Mouse (Mus musculus): ENCODE measurements at regions not wholly inside any gene's neighbourhood (a gene's known extent, or its start where the extent isn't known, plus 50 kb on each side); places are given as distances from the start of the nearest gene placed in this dataset.

- ATAC-seq (replicated peaks in 1 of 2; ENCODE audit: insufficient read depth in 1 of 2, low FRiP score in 2 of 2, low TSS enrichment in 1 of 2, low read depth in 1 of 2, poor library complexity in 2 of 2, severe bottlenecking in 2 of 2) = no peak
Measured at GRCm38 (mm10) chr1:122607309-122607708, 1039.5 kb upstream of the Ddx18 start.

- no peak for ATAC-seq (replicated peaks in 1 of 2; ENCODE audit: insufficient read depth in 1 of 2, low FRiP score in 2 of 2, low TSS enrichment in 1 of 2, low read depth in 1 of 2, poor library complexity in 2 of 2, severe bottlenecking in 2 of 2)
Measured at GRCm38 (mm10) chr1:122575954-122576353, 1008.2 kb upstream of the Ddx18 start.

- ATAC-seq (replicated peaks in 1 of 2; ENCODE audit: insufficient read depth in 1 of 2, low FRiP score in 2 of 2, low TSS enrichment in 1 of 2, low read depth in 1 of 2, poor library complexity in 2 of 2, severe bottlenecking in 2 of 2) = no peak
Measured at GRCm38 (mm10) chr1:122551596-122551995, 983.8 kb upstream of the Ddx18 start.

- ATAC-seq (replicated peaks in 1 of 2; ENCODE audit: insufficient read depth in 1 of 2, low FRiP score in 2 of 2, low TSS enrichment in 1 of 2, low read depth in 1 of 2, poor library complexity in 2 of 2, severe bottlenecking in 2 of 2) = no peak
Measured at GRCm38 (mm10) chr1:122509580-122509979, 941.8 kb upstream of the Ddx18 start.

DNA sequence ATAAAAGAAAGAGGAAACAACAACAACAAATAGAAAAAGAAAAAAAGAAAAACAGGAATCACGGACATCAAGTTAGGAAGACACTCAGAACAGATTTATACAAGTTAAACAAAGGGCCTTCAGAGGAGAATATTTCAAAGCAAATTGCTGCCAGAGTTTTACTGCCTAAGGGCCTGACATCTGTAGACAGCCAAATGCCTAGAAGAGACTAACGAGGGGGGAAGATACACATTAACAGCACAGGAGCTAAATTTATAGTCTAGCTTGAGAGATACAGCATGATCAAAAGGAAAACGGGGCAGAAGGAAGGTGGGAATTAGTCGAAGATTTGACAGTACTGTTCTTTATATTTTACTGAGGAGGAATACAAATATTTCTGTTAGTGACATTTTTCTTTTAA, 933.9 kb upstream of the Ddx18 start:
- ATAC-seq (replicated peaks in 1 of 2; ENCODE audit: insufficient read depth in 1 of 2, low FRiP score in 2 of 2, low TSS enrichment in 1 of 2, low read depth in 1 of 2, poor library complexity in 2 of 2, severe bottlenecking in 2 of 2) = no peak

GRCm38 (mm10) chr1:122478003-122478402, 910.2 kb upstream of the Ddx18 start:
- no peak for ATAC-seq (replicated peaks in 1 of 2; ENCODE audit: insufficient read depth in 1 of 2, low FRiP score in 2 of 2, low TSS enrichment in 1 of 2, low read depth in 1 of 2, poor library complexity in 2 of 2, severe bottlenecking in 2 of 2)

GRCm38 (mm10) chr1:122463931-122464330, 896.1 kb upstream of the Ddx18 start:
- ATAC-seq (replicated peaks in 1 of 2; ENCODE audit: insufficient read depth in 1 of 2, low FRiP score in 2 of 2, low TSS enrichment in 1 of 2, low read depth in 1 of 2, poor library complexity in 2 of 2, severe bottlenecking in 2 of 2) = no peak

DNA sequence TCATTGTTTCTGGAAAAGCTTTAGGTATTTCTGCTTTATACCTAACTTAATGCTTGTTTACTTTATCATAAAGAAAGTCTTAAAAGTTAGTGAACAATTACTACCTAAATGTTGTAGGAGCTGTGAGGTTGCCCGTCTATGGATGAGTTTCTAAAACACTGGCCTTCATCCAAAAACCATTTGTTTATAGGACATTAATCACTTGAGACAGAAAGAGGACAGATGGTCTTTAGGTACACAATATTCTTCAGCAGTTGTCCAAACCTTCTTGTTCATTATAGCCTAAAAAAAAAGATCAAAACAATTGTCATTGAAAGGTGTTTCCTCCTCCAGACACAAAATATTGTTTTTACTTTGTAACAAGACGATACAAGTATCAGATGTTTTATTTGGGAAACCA, 891.3 kb upstream of the Ddx18 start:
- ATAC-seq (replicated peaks in 1 of 2; ENCODE audit: insufficient read depth in 1 of 2, low FRiP score in 2 of 2, low TSS enrichment in 1 of 2, low read depth in 1 of 2, poor library complexity in 2 of 2, severe bottlenecking in 2 of 2) = no peak

- no peak for ATAC-seq (replicated peaks in 1 of 2; ENCODE audit: insufficient read depth in 1 of 2, low FRiP score in 2 of 2, low TSS enrichment in 1 of 2, low read depth in 1 of 2, poor library complexity in 2 of 2, severe bottlenecking in 2 of 2)
Measured at GRCm38 (mm10) chr1:122454881-122455280, 887.1 kb upstream of the Ddx18 start.

- no peak for ATAC-seq (replicated peaks in 1 of 2; ENCODE audit: insufficient read depth in 1 of 2, low FRiP score in 2 of 2, low TSS enrichment in 1 of 2, low read depth in 1 of 2, poor library complexity in 2 of 2, severe bottlenecking in 2 of 2)
Measured at GRCm38 (mm10) chr1:122453617-122454016, 885.8 kb upstream of the Ddx18 start.

- ATAC-seq (replicated peaks in 1 of 2; ENCODE audit: insufficient read depth in 1 of 2, low FRiP score in 2 of 2, low TSS enrichment in 1 of 2, low read depth in 1 of 2, poor library complexity in 2 of 2, severe bottlenecking in 2 of 2) = no peak
Measured at GRCm38 (mm10) chr1:122439358-122439757, 871.6 kb upstream of the Ddx18 start.

DNA sequence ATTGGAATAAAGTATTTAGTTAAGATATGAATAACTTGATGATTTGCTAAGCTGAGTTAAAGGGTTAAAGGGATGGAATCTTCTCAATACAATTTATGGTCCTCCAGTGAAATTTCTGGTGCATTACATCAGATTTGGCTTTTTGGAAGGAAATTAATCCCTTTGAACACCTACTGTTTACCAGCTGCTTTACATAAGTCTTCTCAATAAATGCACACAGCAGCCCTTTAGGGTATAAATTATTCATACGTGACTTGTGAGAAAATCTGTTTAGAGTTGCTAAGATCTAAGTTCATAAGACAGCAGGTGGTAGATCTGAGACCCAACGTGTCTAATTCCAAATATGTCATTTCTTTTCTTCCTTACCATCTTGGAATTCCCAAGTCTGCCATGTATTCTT, 855.7 kb upstream of the Ddx18 start:
- ATAC-seq (replicated peaks in 1 of 2; ENCODE audit: insufficient read depth in 1 of 2, low FRiP score in 2 of 2, low TSS enrichment in 1 of 2, low read depth in 1 of 2, poor library complexity in 2 of 2, severe bottlenecking in 2 of 2) = no peak

- no peak for ATAC-seq (replicated peaks in 1 of 2; ENCODE audit: insufficient read depth in 1 of 2, low FRiP score in 2 of 2, low TSS enrichment in 1 of 2, low read depth in 1 of 2, poor library complexity in 2 of 2, severe bottlenecking in 2 of 2)
Measured at GRCm38 (mm10) chr1:122396342-122396741, 828.6 kb upstream of the Ddx18 start.

DNA sequence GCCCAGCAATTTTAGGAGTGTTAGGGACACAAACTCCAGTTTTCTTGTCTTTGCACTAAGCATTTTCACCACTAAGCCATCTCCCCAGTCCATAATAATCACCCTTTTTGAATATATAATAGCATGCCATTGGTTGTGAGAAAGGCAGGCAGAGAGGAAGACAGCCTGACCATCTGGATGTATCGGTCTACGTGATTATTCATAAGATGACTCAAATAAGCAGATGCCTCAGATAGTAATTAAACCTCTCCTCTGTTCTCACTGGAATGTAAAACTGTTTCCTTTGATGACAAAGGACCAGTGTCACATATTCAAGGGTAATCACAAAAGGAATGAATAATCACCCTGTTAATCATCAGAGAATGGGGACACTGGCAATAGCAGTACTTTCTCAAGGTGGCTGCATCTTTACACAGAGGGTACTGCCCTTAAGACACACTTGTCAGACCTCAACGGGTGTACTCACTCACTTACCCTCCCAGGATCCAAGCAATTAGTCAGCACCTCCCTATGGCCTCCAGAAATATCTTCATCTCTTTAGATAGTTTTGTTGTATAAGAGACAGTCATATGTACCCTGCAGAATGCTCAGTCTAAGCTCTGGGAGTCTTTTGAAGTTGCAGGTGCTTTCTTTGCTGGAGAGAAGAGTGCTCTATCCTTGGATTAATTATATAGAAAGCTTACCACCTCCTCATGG, 826.0 kb upstream of the Ddx18 start:
- ATAC-seq (replicated peaks in 1 of 2; ENCODE audit: insufficient read depth in 1 of 2, low FRiP score in 2 of 2, low TSS enrichment in 1 of 2, low read depth in 1 of 2, poor library complexity in 2 of 2, severe bottlenecking in 2 of 2) = no peak

- peak; percentile 80 to 91 for ATAC-seq (replicated peaks in 1 of 2; ENCODE audit: insufficient read depth in 1 of 2, low FRiP score in 2 of 2, low TSS enrichment in 1 of 2, low read depth in 1 of 2, poor library complexity in 2 of 2, severe bottlenecking in 2 of 2)
Measured at GRCm38 (mm10) chr1:122357015-122357414, 789.2 kb upstream of the Ddx18 start.

GRCm38 (mm10) chr1:122351530-122351929, 783.7 kb upstream of the Ddx18 start:
- no peak for ATAC-seq (replicated peaks in 1 of 2; ENCODE audit: insufficient read depth in 1 of 2, low FRiP score in 2 of 2, low TSS enrichment in 1 of 2, low read depth in 1 of 2, poor library complexity in 2 of 2, severe bottlenecking in 2 of 2)

DNA sequence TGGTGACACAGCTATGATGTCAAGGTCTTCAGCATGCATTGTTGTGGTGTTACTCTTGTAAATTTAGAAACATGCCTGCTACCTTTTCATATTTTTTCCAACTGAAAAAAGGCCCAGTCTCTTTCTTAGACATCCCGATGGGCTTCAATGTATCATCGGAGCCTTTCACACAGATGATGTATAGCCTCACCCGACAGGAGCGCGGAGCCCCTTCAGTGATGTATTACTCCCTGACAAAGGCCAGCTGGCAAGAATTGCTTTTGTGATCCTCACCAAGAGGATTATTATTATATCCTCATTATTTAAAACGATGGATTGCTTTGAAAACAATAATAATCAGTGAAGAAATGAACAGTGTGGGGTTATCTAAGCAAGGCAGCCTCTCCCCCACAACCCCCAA, 765.5 kb upstream of the Ddx18 start:
- no peak for ATAC-seq (replicated peaks in 1 of 2; ENCODE audit: insufficient read depth in 1 of 2, low FRiP score in 2 of 2, low TSS enrichment in 1 of 2, low read depth in 1 of 2, poor library complexity in 2 of 2, severe bottlenecking in 2 of 2)

- ATAC-seq (replicated peaks in 1 of 2; ENCODE audit: insufficient read depth in 1 of 2, low FRiP score in 2 of 2, low TSS enrichment in 1 of 2, low read depth in 1 of 2, poor library complexity in 2 of 2, severe bottlenecking in 2 of 2) = no peak
Measured at GRCm38 (mm10) chr1:122328276-122328675, 760.5 kb upstream of the Ddx18 start.

Data from hematopoietic stem cell, adult 5-6 weeks (primary cell).